Mouse (Mus musculus): ENCODE data around the gene Luc7l. TPM values are rescaled to one million over a fixed set of nuclear protein-coding genes. Genes with fewer than 3 reads are reported as not detected.
A peak's percentile ranks its signal among the peaks of the same experiment; 100 is the strongest.

Gene Luc7l
- polyA plus RNA-seq (2014; fragmentation: Nextera tagmentation; extraction: Ambion mirVana): 97.7 and 104 TPM in 2 replicates

DNA sequence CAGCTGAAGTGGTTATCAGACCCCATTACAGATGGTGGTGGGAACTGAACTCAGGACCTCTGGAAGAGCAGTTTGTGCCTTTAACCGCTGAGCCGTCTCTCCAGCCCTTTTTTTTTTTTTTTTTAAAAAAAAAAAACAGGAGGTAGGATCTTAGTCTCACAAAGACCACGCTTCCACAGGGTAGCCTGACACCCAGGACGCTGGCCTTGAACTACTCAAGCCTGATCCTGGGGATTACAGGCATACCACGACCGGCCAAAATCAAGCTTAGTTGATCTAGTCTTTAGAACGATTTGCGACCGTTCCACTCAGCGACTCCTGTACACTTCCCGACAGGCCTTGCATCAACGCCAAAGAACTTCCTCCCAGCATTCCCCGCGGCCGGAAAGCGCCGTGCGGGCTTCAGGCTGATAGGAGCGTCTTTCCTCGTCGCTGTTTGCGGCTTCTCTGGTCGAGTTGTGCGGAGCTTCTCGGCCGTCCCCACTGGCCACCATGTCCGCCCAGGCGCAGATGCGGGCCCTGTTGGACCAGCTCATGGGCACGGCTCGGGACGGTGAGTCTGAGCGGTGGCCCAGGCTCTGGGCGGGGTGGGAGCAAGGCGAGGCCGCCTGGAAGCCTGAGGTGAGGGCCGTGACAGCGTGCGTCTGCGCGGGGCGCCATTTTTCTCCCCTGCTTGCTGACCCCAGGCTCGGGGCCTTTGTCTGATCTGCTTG lies at the start of gene Luc7l:
Gene Luc7l (plus strand): TSS at position 358 of the 713 bp plus-strand sequence.
- Histone ChIP-seq H3K4me1 (ENCODE audit: insufficient read depth) (0 out of 2 replicates have a peak, but pooled peaks cover 5% of the 10 kb centered on the region), H3K4me2 (peak within 1 kb of the TSS; percentile 60), H3K27me3 (ENCODE audit: insufficient read depth, low read length) (no peaks in the 10 kb centered on the region), H3K4me3 (ENCODE audit: low read depth, low read length) (peak within 1 kb of the TSS; percentile 95), H3K9me3 (ENCODE audit: low read depth, low read length) (no peaks in the 10 kb centered on the region), H3K9ac (peak within 1 kb of the TSS; percentile 86), H3K27ac (ENCODE audit: low read depth) (peak within 1 kb of the TSS; percentile 99), H3K36me3 (ENCODE audit: insufficient read depth) (peaks cover 28% of the 10 kb centered on the region)
- peak; percentile 96 for ATAC-seq (ENCODE audit: insufficient read depth)
- under 1% methylated on average over 42 of the region's 43 CpGs for WGBS
- TF ChIP-seq CTCF (IDR thresholded peaks at IDR 0.05; ENCODE audit: low read depth): no peak
- peak; percentile 96 for DNase-seq

GRCm38 (mm10) chr17:26203321-26203811 lies 49.3 kb upstream of the Luc7l start:
- no peak for TF ChIP-seq CTCF (IDR thresholded peaks at IDR 0.05; ENCODE audit: low read depth)
- Histone ChIP-seq H3K36me3 (ENCODE audit: insufficient read depth) (no peaks in the 10 kb centered on the region; the same call in 1 of the 2 replicates), H3K4me3 (ENCODE audit: low read depth, low read length) (peak overlapping the region; percentile 46), H3K27me3 (ENCODE audit: insufficient read depth, low read length) (peaks cover 52% of the 10 kb centered on the region), H3K27ac (ENCODE audit: low read depth) (no peak overlapping the region), H3K4me1 (ENCODE audit: insufficient read depth) (no peaks in the 10 kb centered on the region; the same call in 1 of the 2 replicates), H3K9ac (peak overlapping the region; percentile 28; the same call in 1 of the 2 replicates), H3K9me3 (ENCODE audit: low read depth, low read length) (no peaks in the 10 kb centered on the region), H3K4me2 (peak overlapping the region; percentile 89)
- under 1% methylated on average over 30 of the region's 30 CpGs for WGBS
- ATAC-seq (ENCODE audit: insufficient read depth): peak; percentile 12; the same call in 1 of the 2 replicates
- DNase-seq: peak; percentile 35

DNA sequence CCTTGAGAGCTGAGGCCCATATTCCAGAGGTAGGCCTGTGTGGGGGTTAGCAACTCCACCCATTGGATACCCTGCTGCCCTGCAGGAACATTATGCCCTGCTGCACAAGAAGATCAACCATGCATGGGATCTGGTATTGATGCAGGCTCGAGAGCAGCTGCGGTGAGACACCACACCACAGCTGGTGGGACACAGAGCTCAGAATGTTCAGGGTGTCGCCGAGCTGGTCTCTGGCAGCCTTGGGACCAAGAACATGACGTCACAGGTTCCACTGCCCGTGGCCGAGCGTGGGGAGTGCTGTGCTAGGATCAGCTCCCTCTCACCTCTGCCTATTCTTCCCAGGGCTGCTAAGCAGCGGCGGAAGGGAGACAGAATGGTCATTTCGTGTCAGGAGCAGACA lies 47.9 kb upstream of the Luc7l start:
- H3K27ac ChIP-seq (ENCODE audit: low read depth): no peak overlapping the region
- WGBS: 29% methylated on average over 11 of the region's 11 CpGs
- ATAC-seq (ENCODE audit: insufficient read depth) (no peak), DNase-seq (no peak)
- no peak overlapping the region for H3K4me3 ChIP-seq (ENCODE audit: low read depth, low read length)
- no peak for TF ChIP-seq CTCF (IDR thresholded peaks at IDR 0.05; ENCODE audit: low read depth)
- no peaks in the 10 kb centered on the region for H3K9me3 ChIP-seq (ENCODE audit: low read depth, low read length)
- H3K27me3 ChIP-seq (ENCODE audit: insufficient read depth, low read length): peaks cover 49% of the 10 kb centered on the region
- no peaks in the 10 kb centered on the region; the same call in 1 of the 2 replicates for H3K4me1 ChIP-seq (ENCODE audit: insufficient read depth)
- H3K9ac ChIP-seq: no peak overlapping the region
- no peaks in the 10 kb centered on the region for H3K36me3 ChIP-seq (ENCODE audit: insufficient read depth)
- H3K4me2 ChIP-seq: no peak overlapping the region

DNA sequence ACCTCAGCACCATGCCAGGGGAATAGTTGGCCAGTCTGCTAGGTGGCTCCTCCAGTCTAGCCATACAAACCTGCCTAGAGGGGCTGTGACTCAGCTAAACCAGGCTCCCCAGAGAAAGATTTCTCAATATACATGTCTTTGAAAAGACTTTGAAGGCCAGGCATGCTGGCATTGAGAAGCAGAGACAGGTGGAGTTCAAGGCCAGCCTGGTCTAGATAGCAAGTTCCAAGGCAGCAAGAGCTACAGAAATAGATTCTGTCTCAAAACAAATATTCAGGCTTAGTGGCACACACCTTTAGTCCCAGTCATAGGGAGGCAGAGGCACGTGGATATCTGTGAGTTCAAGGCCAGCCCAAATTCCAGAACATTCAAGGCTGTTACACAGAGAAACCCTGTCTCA lies 46.3 kb upstream of the Luc7l start:
- Histone ChIP-seq H3K9ac (no peak overlapping the region), H3K4me2 (no peak overlapping the region), H3K9me3 (ENCODE audit: low read depth, low read length) (no peaks in the 10 kb centered on the region), H3K27ac (ENCODE audit: low read depth) (no peak overlapping the region), H3K4me1 (ENCODE audit: insufficient read depth) (no peaks in the 10 kb centered on the region; the same call in 1 of the 2 replicates), H3K36me3 (ENCODE audit: insufficient read depth) (no peaks in the 10 kb centered on the region), H3K27me3 (ENCODE audit: insufficient read depth, low read length) (peaks cover 36% of the 10 kb centered on the region), H3K4me3 (ENCODE audit: low read depth, low read length) (no peak overlapping the region)
- 48% methylated on average over 1 of the region's 1 CpGs for WGBS
- ATAC-seq (ENCODE audit: insufficient read depth): no peak
- DNase-seq: no peak
- no peak for TF ChIP-seq CTCF (IDR thresholded peaks at IDR 0.05; ENCODE audit: low read depth)

DNA sequence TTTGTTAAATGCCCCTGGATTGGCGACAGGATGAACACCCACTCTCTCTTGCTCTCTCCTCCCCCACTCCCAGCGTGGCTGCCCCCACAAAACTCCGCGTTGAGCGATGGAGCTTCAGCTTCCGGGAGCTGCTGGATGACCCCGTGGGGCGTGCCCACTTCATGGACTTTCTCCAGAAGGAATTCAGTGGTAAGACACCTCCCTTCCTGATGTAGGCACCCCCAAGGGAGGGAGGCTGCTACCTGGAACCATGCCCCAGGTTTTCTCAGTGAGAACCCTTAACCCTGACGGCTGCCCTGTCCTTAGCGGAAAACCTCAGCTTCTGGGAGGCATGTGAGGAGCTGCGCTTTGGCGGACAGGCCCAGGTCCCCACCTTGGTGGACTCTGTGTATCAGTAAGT lies 45.0 kb upstream of the Luc7l start, which contains the start of gene Arhgdig:
Gene Arhgdig (minus strand): TSS at position 101 of the 400 bp plus-strand sequence.
- no peaks in the 10 kb centered on the region for H3K36me3 ChIP-seq (ENCODE audit: insufficient read depth)
- TF ChIP-seq CTCF (IDR thresholded peaks at IDR 0.05; ENCODE audit: low read depth): no peak
- no peak within 1 kb of the TSS for H3K4me2 ChIP-seq
- ATAC-seq (ENCODE audit: insufficient read depth) (no peak), DNase-seq (no peak)
- H3K9me3 ChIP-seq (ENCODE audit: low read depth, low read length): no peaks in the 10 kb centered on the region
- WGBS: 85% methylated on average over 12 of the region's 12 CpGs
- H3K4me3 ChIP-seq (ENCODE audit: low read depth, low read length): no peak within 1 kb of the TSS
- H3K27ac ChIP-seq (ENCODE audit: low read depth): no peak within 1 kb of the TSS
- no peak within 1 kb of the TSS for H3K9ac ChIP-seq
- H3K4me1 ChIP-seq (ENCODE audit: insufficient read depth): no peaks in the 10 kb centered on the region
- H3K27me3 ChIP-seq (ENCODE audit: insufficient read depth, low read length): peaks cover 23% of the 10 kb centered on the region

- Histone ChIP-seq H3K4me3 (ENCODE audit: low read depth, low read length) (no peak overlapping the region), H3K36me3 (ENCODE audit: insufficient read depth) (no peaks in the 10 kb centered on the region), H3K9ac (no peak overlapping the region), H3K27me3 (ENCODE audit: insufficient read depth, low read length) (no peaks in the 10 kb centered on the region), H3K27ac (ENCODE audit: low read depth) (no peak overlapping the region), H3K4me1 (ENCODE audit: insufficient read depth) (no peaks in the 10 kb centered on the region), H3K9me3 (ENCODE audit: low read depth, low read length) (no peaks in the 10 kb centered on the region), H3K4me2 (no peak overlapping the region)
- no peak for TF ChIP-seq CTCF (IDR thresholded peaks at IDR 0.05; ENCODE audit: low read depth)
- DNase-seq (no peak), ATAC-seq (ENCODE audit: insufficient read depth) (no peak; the same call in 1 of the 2 replicates)
- WGBS: 80% methylated on average over 7 of the region's 7 CpGs
Measured at GRCm38 (mm10) chr17:26212241-26212640, 40.5 kb upstream of the Luc7l start.

GRCm38 (mm10) chr17:26212681-26213080 lies 40.0 kb upstream of the Luc7l start:
- no peak for DNase-seq
- no peak overlapping the region for H3K27ac ChIP-seq (ENCODE audit: low read depth)
- 80% methylated on average over 11 of the region's 11 CpGs for WGBS
- no peaks in the 10 kb centered on the region for H3K36me3 ChIP-seq (ENCODE audit: insufficient read depth)
- no peak overlapping the region for H3K9ac ChIP-seq
- no peaks in the 10 kb centered on the region for H3K9me3 ChIP-seq (ENCODE audit: low read depth, low read length)
- H3K4me2 ChIP-seq: no peak overlapping the region
- no peaks in the 10 kb centered on the region for H3K27me3 ChIP-seq (ENCODE audit: insufficient read depth, low read length)
- H3K4me3 ChIP-seq (ENCODE audit: low read depth, low read length): no peak overlapping the region
- H3K4me1 ChIP-seq (ENCODE audit: insufficient read depth): no peaks in the 10 kb centered on the region
- TF ChIP-seq CTCF (IDR thresholded peaks at IDR 0.05; ENCODE audit: low read depth): no peak
- ATAC-seq (ENCODE audit: insufficient read depth): no peak
